ENCODE assay signal across 7 mouse cellular contexts in genomic region chr4:147199055-147199750, GRCm38 (mm10).
A peak's percentile ranks its signal among the peaks of the same experiment; 100 is the strongest.
DNase-seq lines count a peak whose midpoint lies in the region; ATAC-seq lines count a peak whose summit lies in the region.
"Not testable (repeated sequence)": the region's sequence is repeated elsewhere in the genome, so short reads cannot be mapped to it uniquely, and the experiment has no call there.

No protein-coding gene starts in this region.

- not testable (repeated sequence) for H3K27me3 ChIP-seq in forebrain, embryonic 15.5 days; intestine, embryonic 14.5 days (replicated peaks; ENCODE audit: control insufficient read depth, insufficient read depth, low read length); limb, embryonic 15.5 days; lung, embryonic 16.5 days (ENCODE audit: control insufficient read depth, insufficient read depth, low read depth, low read length); midbrain, embryonic 15.5 days (replicated peaks); stomach, embryonic 16.5 days (ENCODE audit: control insufficient read depth, insufficient read depth, low read length)

- not testable (repeated sequence) for H3K4me2 ChIP-seq in forebrain, embryonic 15.5 days (replicated peaks); intestine, embryonic 14.5 days (ENCODE audit: low read length); limb, embryonic 15.5 days; lung, embryonic 16.5 days (ENCODE audit: low read depth, low read length); midbrain, embryonic 15.5 days; stomach, embryonic 16.5 days (ENCODE audit: low read depth, low read length)

- H3K9ac ChIP-seq in forebrain, embryonic 15.5 days (replicated peaks); intestine, embryonic 14.5 days (ENCODE audit: low read length); limb, embryonic 15.5 days; lung, embryonic 16.5 days (ENCODE audit: low read length); midbrain, embryonic 15.5 days; stomach, embryonic 16.5 days (ENCODE audit: low read length): not testable (repeated sequence)

- not testable (repeated sequence) for H3K36me3 ChIP-seq in forebrain, embryonic 15.5 days; intestine, embryonic 14.5 days (ENCODE audit: control insufficient read depth, insufficient read depth, low read length); limb, embryonic 15.5 days; lung, embryonic 16.5 days (ENCODE audit: control insufficient read depth, insufficient read depth, low read length); midbrain, embryonic 15.5 days (replicated peaks); stomach, embryonic 16.5 days (ENCODE audit: control insufficient read depth, insufficient read depth, low read length)

- H3K27ac ChIP-seq in forebrain, embryonic 15.5 days (replicated peaks); intestine, embryonic 14.5 days (ENCODE audit: low read depth); limb, embryonic 15.5 days; lung, embryonic 16.5 days (ENCODE audit: low read length); midbrain, embryonic 15.5 days; stomach, embryonic 16.5 days (ENCODE audit: low read length): not testable (repeated sequence)

- not testable (repeated sequence) for H3K9me3 ChIP-seq in forebrain, embryonic 15.5 days; intestine, embryonic 14.5 days (ENCODE audit: control insufficient read depth, low read length); limb, embryonic 15.5 days; lung, embryonic 16.5 days (ENCODE audit: control insufficient read depth, low read length); midbrain, embryonic 15.5 days; stomach, embryonic 16.5 days (replicated peaks; ENCODE audit: control insufficient read depth, low read length)

- DNase-seq in intestine, embryonic 14.5 days (ENCODE audit: low spot score), result not testable (repeated sequence)

- 77% methylated on average over 6 of the region's 6 CpGs for WGBS in forebrain, embryonic 15.5 days
- 71% methylated on average over 6 of the region's 6 CpGs for WGBS in intestine, embryonic 14.5 days
- 68% methylated on average over 6 of the region's 6 CpGs for WGBS in limb, embryonic 15.5 days
- 62% methylated on average over 6 of the region's 6 CpGs for WGBS in lung, embryonic 16.5 days
- WGBS in midbrain, embryonic 15.5 days, result 76% methylated on average over 6 of the region's 6 CpGs
- 63% methylated on average over 6 of the region's 6 CpGs for WGBS in stomach, embryonic 16.5 days

- ATAC-seq in forebrain, embryonic 15.5 days (replicated peaks), result 0 out of 2 replicates have a peak, but pooled peaks have one; percentile 43
- peak; percentile 13 to 34; a peak in 1 of 4 replicates for ATAC-seq in hematopoietic stem cell, adult 5-6 weeks (replicated peaks in 1 of 2; ENCODE audit: insufficient read depth in 1 of 2, low FRiP score in 2 of 2, low TSS enrichment in 1 of 2, low read depth in 1 of 2, poor library complexity in 2 of 2, severe bottlenecking in 2 of 2)
- ATAC-seq in intestine, embryonic 14.5 days (replicated peaks; ENCODE audit: low FRiP score, low TSS enrichment, low read depth), result 0 out of 2 replicates have a peak, but pooled peaks have one; percentile 19
- ATAC-seq in limb, embryonic 15.5 days (ENCODE audit: insufficient number of reproducible peaks, low FRiP score, low TSS enrichment, low read depth), result peak; percentile 56; the same call in 1 of the 2 replicates
- ATAC-seq in lung, embryonic 16.5 days (ENCODE audit: low read depth), result peak; percentile 31; the same call in 1 of the 2 replicates
- ATAC-seq in midbrain, embryonic 15.5 days (replicated peaks), result peak; percentile 50; the same call in 1 of the 2 replicates
- peak; percentile 65; the same call in 1 of the 2 replicates for ATAC-seq in stomach, embryonic 16.5 days (ENCODE audit: insufficient read depth, low FRiP score)

- not testable (repeated sequence) for H3K4me1 ChIP-seq in forebrain, embryonic 15.5 days; intestine, embryonic 14.5 days (replicated peaks; ENCODE audit: control insufficient read depth, insufficient read depth, low read length); limb, embryonic 15.5 days; lung, embryonic 16.5 days (replicated peaks; ENCODE audit: control insufficient read depth, insufficient read depth, low read length); midbrain, embryonic 15.5 days; stomach, embryonic 16.5 days (ENCODE audit: control insufficient read depth, insufficient read depth, low read length)

- not testable (repeated sequence) for H3K4me3 ChIP-seq in forebrain, embryonic 15.5 days; intestine, embryonic 14.5 days (ENCODE audit: low read depth, low read length); limb, embryonic 15.5 days; lung, embryonic 16.5 days (ENCODE audit: low read length); midbrain, embryonic 15.5 days; stomach, embryonic 16.5 days (replicated peaks; ENCODE audit: low read length)
